Mouse (Mus musculus): ENCODE measurements at regions not wholly inside any gene's neighbourhood (a gene's known extent, or its start where the extent isn't known, plus 50 kb on each side); places are given as distances from the start of the nearest gene placed in this dataset.

GRCm38 (mm10) chr9:42195651-42196050 lies 68.4 kb downstream of the Sc5d start:
- TF ChIP-seq CTCF (IDR thresholded peaks at IDR 0.05; ENCODE audit: borderline replicate concordance, insufficient read depth, low read depth, low read length) (no peak), POLR2A (IDR thresholded peaks at IDR 0.05; ENCODE audit: borderline replicate concordance, insufficient read depth, low read length) (no peak)
